Mouse (Mus musculus) lung, adult 2 months (tissue): ENCODE results near the gene Tbx6.

Experiments
- CTCF ChIP-seq: fragments of 200-500 bp; IDR thresholded peaks from 2 replicates; pipeline ENCODE4 v1.5.1; 2011; ENCODE audit warnings: mild to moderate bottlenecking, low read length, control low read depth; ENCODE audit not compliant: insufficient read depth
- POLR2A ChIP-seq: fragments of 200-500 bp; IDR thresholded peaks from 2 replicates; pipeline ENCODE4 v1.6.1; 2011; ENCODE audit warnings: low read depth, mild to moderate bottlenecking, control low read depth, low read length, borderline replicate concordance; ENCODE audit errors: extremely low read depth

- TF ChIP-seq POLR2A, result no peak
- TF ChIP-seq CTCF, result no peak
Measured at GRCm38 (mm10) chr7:126803181-126803580, 21.9 kb downstream of the Tbx6 start.
